Mouse (Mus musculus) G1E-ER4 (cell line): Measurements from ENCODE around the gene Fam19a1. TPM values are rescaled to one million over a fixed set of nuclear protein-coding genes. Genes with fewer than 3 reads are reported as not detected.

ENCODE experiments used
- GATA1 ChIP-seq: IDR thresholded peaks from one replicate; pipeline ENCODE4 v1.8.0; 2012; ENCODE audit warnings: low read length, inconsistent platforms
- polyA plus RNA-seq: library from polyadenylated mRNA; stranded (reverse); fragments of >175 nt; gene quantifications from 2 replicates; pipeline ENCODE4 v1.2.3, GENCODE M21; 2012

The Fam19a1 gene
- not detected in 2 replicates for polyA plus RNA-seq

DNA sequence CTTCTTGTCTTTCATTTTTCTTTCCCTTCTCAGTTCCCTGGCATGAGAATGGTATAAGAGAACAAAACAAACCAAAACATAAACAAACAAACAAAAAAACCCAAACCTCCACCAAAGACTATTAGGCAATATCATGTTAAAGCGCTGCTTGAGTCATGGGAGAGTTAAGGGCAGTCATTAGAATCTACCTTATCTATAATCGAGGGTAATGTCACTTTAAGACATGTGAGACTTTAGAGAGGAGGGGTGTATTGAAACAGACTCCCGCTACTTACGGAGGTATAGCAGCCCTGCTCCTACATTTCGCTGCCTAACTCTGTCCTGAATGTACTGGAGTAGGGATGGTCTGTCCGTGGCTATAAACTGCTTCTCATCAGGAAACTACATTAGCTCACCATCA lies at the start of gene Fam19a1:
Gene Fam19a1 (plus strand): TSS at position 301 of the 400 bp plus-strand sequence.
- TF ChIP-seq GATA1 = no peak

DNA sequence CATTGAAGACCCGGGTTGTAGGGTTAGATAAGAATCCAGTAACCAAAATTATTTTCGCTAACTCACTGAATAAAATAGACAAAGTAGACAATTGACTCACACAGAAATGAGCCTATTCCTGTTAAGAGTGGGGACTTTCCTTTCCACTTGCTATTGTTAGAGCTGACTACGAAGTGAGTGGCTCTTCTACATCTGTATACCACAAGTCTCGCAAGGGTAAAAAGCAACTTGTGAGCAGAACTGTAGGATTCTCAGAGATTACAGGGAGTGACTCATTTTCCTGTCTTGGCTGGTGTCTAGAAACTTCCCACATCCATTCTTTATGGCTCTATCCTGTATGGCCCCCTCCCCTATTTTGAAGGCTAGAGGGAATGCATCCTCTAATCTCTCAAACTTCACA lies 41.9 kb upstream of the Fam19a1 start:
- no peak for TF ChIP-seq GATA1

DNA sequence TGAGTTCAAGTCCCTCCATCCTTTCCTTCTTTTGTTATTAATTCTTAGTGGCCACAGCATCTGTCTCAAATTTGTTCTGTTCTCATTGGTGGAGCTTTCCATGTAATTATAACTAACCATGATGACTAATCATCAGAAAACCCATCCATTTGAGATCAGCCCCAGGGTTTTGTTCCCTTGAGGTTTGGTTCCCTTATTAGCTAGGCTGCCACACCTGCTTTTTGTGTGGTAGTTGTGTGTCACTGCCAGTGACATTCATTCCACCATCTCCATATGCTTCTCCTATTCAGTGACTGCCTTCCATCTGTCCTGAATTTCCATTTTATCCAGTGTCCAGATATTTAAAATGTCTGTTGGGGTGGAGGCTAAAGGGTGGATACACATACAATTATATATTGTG lies 41.4 kb upstream of the Fam19a1 start:
- no peak for TF ChIP-seq GATA1

DNA sequence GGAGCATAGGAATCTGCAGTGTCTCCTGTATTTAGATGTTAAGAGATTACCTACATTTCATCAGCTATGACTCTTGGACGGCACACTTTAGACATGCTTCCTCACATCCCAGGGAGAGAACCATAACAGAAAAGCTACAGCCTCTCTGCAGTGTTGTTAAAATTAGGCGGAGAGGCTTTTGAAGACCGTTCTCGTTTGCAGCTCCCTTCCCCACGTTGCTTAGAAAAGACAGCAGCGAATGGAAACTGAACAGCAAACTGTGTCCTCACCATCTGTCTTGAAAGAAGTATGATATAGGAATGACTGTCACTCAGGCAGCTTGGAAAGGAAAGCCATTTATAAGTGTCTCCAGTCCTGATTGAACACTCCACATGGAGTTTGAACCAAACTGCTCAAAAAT lies 23.0 kb upstream of the Fam19a1 start:
- no peak for TF ChIP-seq GATA1

DNA sequence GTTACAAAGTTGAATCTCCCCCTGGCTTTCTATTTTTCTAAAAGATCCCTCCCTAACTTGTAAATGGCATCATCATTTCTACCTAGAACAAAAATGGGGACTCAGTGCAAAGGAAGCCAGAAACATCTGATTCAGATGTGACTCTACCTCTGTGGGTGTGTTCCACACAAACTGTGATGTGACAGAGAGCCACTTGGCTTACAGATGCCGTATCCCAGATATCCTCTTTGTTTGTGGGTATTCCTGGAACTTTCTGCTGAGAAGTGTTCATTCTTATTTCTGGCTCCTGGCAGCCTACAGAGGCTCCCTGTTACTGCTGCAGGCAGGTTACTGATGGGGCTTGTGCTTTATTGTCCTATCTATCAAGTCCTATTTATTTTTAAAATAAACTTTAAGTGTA lies 19.2 kb upstream of the Fam19a1 start:
- TF ChIP-seq GATA1 = no peak

DNA sequence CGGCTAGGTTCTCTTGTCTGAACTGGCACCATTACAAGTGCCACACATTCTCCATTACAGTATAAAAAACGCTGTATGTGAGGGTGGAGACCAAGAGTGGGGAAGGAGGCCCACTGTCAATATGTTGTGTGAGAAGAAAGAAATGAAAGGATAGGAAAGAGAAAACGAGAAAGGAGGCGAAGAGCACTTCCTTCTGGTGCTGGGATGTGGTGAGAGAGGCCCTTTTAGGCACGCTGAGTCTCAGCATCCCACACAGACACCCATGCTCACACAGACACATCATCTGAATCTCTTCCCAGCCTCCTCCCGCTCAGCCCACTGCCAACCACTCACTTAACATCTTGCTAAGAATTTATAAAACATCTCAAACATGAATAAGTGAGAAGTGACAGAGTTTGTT lies 14.7 kb upstream of the Fam19a1 start:
- no peak for TF ChIP-seq GATA1

DNA sequence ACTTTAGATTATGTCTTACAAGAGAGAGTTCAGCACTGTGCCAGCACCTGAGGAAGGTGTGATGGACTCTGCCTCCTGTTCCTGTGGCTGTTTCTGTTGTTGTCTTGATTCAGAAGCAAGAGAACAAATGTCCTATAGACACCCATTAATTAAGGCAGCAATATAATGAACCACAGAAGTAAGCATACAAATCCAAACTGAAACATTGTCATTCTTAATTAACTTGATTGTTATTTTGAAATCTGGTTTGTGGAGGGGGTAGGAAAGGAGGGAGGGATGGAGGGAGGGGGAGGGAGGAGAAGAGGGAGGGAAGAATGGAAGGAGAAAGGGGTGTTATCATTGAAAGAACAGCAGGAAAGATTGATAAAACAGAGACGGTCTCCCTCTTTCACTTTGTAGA lies 1.3 kb upstream of the Fam19a1 start:
- TF ChIP-seq GATA1 = no peak

DNA sequence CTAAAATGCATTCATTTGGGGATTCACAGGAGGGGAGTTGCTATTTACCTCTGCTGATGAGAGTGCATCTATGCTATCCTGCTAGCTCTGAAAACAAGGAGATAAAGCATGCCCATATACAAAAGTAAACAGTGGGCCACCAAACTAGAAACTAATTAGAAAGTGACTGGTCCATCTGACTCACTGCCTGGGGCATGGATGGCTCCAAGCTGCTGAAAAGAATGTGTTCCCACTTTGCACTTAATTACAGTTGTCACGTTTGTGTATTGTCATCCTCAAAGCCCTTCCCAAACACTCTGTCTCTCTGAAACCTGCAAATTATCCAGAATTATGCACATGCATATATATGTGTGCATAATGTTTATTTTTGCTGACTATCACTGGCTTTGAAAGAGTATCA lies 1.2 kb downstream of the Fam19a1 start:
- TF ChIP-seq GATA1 = no peak

DNA sequence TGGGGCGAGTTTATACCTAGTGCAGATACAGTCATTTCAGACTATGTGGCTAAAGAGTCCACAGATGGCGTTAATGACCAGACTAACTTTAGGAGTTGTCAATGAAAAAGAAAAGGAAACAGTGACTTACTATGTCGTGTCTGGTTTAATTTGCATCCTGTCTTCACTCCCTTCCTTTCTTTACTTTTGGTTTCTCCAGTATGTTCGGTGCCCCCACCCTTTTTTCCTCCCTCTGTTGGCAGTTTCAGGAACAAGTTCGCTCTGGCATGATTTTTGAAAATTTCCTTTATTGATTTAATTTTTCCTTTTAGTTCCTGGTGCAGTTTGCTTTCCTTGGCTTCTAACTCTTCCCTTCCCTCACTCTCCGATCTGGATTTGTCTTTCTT lies 3.2 kb downstream of the Fam19a1 start:
- no peak for TF ChIP-seq GATA1

DNA sequence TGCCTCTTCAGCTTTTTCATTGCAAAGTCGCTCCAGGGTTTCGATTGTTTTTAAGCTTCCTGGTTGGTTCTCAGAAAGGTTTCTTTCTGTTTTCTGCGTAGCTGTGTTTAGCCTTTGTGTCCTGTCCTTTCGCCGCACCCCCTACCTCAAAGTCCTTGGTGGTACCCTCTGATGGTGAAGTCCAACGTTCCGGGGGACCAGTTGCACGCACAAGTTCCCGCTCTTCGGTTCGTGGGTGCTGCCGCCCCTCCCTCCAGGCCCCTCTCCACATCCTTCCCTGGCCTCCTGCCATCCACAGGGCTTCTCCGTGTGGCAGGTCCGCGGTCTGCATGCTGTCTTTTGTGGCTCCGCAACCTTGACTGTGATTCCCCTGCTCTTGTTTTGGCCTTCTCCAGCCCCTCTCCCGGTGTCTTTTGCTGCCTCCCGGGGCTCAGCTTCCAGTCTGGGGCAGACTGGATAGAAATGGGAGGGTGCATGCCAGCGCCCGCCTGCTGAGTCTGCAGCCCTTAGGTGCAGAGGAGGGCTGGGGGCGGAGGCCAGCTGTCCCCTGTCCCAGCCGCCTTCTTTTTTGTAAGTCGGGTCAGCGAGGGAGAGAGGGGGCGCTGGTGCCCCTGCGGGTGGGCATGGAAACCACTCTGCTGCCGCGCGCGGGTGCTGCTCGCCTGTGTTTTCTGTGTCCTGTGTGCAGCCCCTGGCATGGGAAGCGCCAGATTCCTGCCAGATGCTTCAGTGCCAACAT lies 3.7 kb downstream of the Fam19a1 start:
- TF ChIP-seq GATA1 = no peak

DNA sequence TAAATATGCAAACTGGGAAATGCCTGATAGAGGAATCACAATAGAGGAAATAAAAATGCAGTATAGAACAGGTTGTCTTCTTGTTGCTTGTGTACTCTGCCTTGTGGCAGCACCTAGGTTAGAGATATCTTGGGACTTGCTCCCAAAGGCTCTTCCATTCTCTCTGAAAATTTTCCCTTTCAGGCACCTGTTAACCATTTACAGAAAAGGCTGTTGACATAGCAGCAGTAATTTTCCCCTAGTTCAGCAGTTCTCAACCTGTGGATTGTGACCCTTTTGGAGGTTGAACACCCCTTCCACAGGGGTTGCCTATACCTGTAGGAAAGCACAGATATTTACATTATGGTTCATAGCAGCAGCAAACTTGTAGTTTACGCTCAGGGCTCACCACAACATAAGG lies 30.4 kb downstream of the Fam19a1 start:
- TF ChIP-seq GATA1 = no peak

DNA sequence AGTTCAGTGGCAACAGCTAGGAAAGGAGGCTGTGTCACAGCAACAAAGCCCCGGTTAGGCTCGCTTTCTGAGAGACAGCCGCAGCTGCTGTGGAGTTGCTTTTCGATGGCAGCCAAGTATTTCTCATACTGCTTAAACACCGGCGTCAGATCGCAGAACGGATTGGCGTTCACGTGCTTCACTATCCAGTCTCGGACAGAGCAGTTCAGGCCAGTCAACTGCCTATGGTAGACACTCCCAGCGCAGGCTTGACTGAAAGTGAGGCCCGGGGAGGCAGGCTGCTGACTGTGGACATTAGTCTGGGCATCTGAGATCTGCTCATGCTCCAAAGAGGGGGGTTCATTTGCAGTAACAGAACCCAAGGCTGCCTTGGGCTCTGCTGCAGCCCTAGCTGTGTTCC lies 52.4 kb downstream of the Fam19a1 start:
- TF ChIP-seq GATA1 = no peak

DNA sequence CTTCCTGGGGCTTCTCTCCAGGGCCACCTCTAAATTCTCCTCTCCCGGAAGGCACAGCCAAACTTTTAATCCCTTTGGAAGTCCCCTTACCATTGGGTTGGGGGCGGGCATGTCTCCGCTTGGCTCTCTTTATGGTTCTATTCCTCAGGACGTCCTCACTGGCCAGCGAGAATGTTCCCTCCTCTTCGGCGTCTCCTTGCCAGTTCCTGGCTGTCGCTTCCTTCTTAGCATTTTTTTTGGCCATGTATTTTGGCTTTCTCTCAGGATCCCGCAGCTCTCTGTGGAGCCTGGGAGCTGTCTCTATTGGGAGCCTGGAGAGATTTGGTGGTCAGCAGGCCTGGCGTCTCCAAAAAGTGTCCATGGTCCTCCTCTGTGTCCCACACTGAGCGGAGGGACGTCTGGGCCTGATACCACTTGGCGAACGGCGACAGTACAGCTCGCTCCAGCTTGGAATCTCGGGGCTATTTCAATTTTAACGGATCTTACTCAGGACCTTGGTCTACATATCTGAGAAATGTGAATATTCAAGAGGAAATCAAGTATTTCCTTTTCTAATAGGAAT lies 52.9 kb downstream of the Fam19a1 start, which contains the start of gene 1700123L14Rik:
Gene 1700123L14Rik (minus strand): TSS at position 426 of the 562 bp plus-strand sequence.
- no peak for TF ChIP-seq GATA1

DNA sequence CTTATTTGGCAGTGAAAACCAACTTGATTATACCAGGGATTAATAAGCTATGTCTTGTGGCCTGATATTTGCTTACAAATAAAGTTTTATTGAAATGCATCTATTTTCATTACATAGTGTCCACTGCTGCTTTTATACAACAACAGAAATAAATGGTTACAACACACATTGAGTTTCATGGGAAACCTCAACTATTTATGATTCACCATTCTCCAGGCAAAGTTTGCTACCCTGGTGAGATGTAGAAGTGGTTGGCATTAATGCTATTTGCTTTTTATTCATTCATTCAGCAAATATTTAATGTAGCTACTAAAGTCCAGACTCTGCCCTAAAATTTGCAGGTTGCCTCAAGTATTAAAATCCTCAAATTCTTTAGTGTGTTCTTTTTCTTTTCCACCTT lies 54.1 kb downstream of the Fam19a1 start:
- TF ChIP-seq GATA1 = no peak

DNA sequence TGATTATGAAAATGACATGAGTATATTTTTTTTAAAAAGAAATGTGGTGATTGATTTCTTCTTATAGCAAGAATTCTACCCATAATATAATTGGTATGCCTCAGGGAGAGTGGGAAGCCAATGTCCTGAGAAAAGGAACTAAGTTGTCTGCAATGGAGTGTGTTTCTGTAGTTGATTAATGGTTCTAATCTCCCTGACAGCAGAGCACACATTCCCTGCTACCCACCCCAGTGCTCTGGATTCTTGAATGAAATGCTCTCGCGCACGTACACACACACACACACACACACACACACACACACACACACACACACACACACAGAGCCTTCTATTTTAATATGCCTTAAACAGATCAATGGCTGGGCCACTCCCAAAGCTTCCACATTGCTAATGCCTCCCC lies 60.7 kb downstream of the Fam19a1 start:
- TF ChIP-seq GATA1 = no peak

DNA sequence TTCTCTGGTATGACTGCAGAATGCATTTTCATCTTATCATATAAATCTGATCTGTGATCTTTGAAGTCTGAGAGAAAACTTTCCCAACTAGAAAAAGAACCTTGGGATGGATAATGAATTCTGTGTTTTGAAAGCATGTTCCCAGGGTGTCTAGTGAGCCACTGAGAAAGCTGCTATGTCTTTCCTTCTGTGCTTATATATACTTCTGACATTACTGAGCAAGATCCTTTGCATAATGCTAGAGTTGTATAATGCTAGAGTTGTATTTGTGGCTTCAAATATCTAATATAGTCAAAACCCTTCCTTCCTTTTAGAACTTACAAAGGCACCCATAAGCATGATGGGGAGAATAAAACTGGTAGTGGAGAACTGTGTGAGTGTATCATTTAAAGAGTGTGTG lies 65.6 kb downstream of the Fam19a1 start:
- no peak for TF ChIP-seq GATA1

DNA sequence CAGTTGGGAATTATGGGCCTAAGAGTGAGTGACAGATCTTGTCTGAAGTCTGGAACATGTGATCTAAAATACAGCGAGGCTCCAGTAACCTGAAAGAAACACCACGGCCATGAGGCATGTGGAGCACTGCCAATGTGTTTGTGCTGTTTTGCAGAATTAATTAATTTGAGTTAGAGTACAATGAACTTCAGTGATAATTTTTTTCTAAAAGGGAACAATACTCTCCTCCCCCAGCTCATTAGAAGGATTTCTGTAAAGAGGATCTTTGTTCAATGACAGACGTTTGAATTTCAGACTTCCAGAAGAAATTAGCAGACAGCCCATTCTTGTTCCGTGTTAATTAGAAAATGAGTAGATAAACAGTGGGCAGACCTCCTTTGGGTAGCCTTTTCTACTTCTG lies 70.4 kb downstream of the Fam19a1 start:
- no peak for TF ChIP-seq GATA1

DNA sequence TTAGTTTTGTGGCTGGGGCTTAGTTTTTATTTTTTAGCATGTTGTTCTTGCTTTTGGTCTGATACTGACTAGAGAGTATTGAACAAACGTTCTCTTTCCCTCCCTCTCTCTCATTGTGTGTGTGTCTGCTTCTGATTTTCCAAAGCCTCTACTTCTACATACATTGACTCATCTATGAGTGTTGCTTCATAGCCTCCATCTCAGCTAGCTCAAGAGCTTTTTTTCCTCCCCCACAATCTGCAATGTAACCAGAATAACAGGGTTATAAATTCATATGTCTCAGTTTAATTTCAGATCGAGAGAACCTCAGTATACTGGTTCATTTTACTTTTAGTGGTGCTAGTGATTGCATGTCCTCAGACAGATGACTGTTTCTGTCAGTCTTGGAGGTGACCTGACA lies 73.6 kb downstream of the Fam19a1 start:
- TF ChIP-seq GATA1 = no peak

DNA sequence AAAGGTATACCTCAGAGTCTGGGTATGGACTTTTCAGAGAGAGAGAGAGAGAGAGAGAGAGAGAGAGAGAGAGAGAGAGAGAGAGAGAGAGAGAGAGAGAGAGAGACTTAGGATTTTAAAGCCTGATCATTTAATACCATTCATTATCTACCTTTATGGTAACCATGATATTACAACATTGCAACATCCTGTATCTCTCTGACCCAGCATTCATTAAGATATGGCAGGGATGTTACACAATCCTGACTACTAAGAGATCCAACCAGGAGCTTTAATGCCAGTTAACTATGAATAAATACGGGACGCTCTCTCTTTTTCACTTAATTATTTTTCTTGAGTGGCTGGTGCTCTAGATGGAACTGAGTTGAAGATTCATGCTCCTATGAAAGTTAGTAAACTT lies 92.4 kb downstream of the Fam19a1 start:
- TF ChIP-seq GATA1 = no peak
